Mouse (Mus musculus) CH12.LX (cell line): ENCODE results near the gene Mmp17. TPM values are rescaled to one million over a fixed set of nuclear protein-coding genes. Genes with fewer than 3 reads are reported as not detected.

Source experiments
- DNase-seq: peaks from one replicate; pipeline ENCODE4 v3.0.0-alpha.2; 2013; ENCODE audit errors: extremely low read depth
- H3K27ac ChIP-seq: 2 replicates; pipeline ENCODE4 v1.5.1; 2012; ENCODE audit warnings: low read depth, mild to moderate bottlenecking, control low read depth, moderate library complexity; ENCODE audit not compliant: insufficient read depth
- H3K27me3 ChIP-seq: replicated peaks from 2 replicates; pipeline ENCODE3; 2012; ENCODE audit warnings: inconsistent platforms
- H3K36me3 ChIP-seq, 2 experiments: replicated peaks in 1 of 2; 2 replicates each; pipeline versions ENCODE3 to v1.6.1; 2012; ENCODE audit warnings: inconsistent platforms in 1 of 2, low read length in 1 of 2, mild to moderate bottlenecking in 1 of 2, mixed read lengths in 1 of 2, moderate library complexity in 1 of 2; ENCODE audit not compliant: control insufficient read depth in 1 of 2, insufficient read depth in 1 of 2
- H3K4me1 ChIP-seq, 2 experiments: 2 replicates each; pipeline ENCODE4 v1.6.1; 2012; ENCODE audit warnings: inconsistent platforms in 1 of 2, moderate library complexity in 1 of 2; ENCODE audit not compliant: insufficient read depth in 2 of 2, control insufficient read depth in 1 of 2
- H3K4me2 ChIP-seq: 2 replicates; pipeline ENCODE4 v1.6.1; 2012; ENCODE audit warnings: low read depth, mild to moderate bottlenecking, control low read depth; ENCODE audit not compliant: poor library complexity, insufficient read depth, severe bottlenecking
- H3K4me3 ChIP-seq, 3 experiments: fragments of 150-350 bp in 1 of 3; sonication (generic) in 1 of 3; replicated peaks in 1 of 3; 2 replicates each; pipeline versions ENCODE3 to v1.5.1; 2011 to 2012; ENCODE audit warnings: low read depth in 2 of 3, low read length in 2 of 3, mild to moderate bottlenecking in 2 of 3, moderate library complexity in 2 of 3, control low read depth in 1 of 3, improper control_type of control experiment in 1 of 3, inconsistent platforms in 1 of 3, mixed read lengths in 1 of 3; ENCODE audit not compliant: poor library complexity in 1 of 3
- H3K79me2 ChIP-seq: replicated peaks from 2 replicates; pipeline ENCODE4 v1.6.1; 2012; ENCODE audit warnings: mild to moderate bottlenecking, moderate library complexity; ENCODE audit not compliant: control insufficient read depth, poor library complexity, insufficient read depth, severe bottlenecking; ENCODE audit errors: extremely low read depth
- H3K9ac ChIP-seq: 2 replicates; pipeline ENCODE4 v1.6.1; 2012; ENCODE audit warnings: low read depth, mild to moderate bottlenecking, control low read depth, moderate library complexity; ENCODE audit not compliant: insufficient read depth
- H3K9me3 ChIP-seq: replicated peaks from 2 replicates; pipeline ENCODE3; 2012; ENCODE audit warnings: low read length, inconsistent platforms, mixed read lengths
- BHLHE40 ChIP-seq: IDR thresholded peaks from 2 replicates; pipeline ENCODE4 v1.6.1; 2011; ENCODE audit warnings: mild to moderate bottlenecking, low read depth, low read length, improper control_type of control experiment
- CTCF ChIP-seq, 2 experiments: IDR thresholded peaks in 1 of 2; conservative IDR thresholded peaks in 1 of 2; 2 replicates each; pipeline ENCODE4 v1.5.1; 2011 to 2012; ENCODE audit warnings: low read depth in 2 of 2, low read length in 2 of 2, improper control_type of control experiment in 1 of 2, inconsistent platforms in 1 of 2, mild to moderate bottlenecking in 1 of 2, moderate library complexity in 1 of 2
- E2F4 ChIP-seq: IDR thresholded peaks from 2 replicates; pipeline ENCODE4 v1.6.1; 2011; ENCODE audit warnings: low read depth, low read length, improper control_type of control experiment; ENCODE audit not compliant: insufficient replicate concordance
- ELF1 ChIP-seq: IDR thresholded peaks from 2 replicates; pipeline ENCODE4 v1.6.1; 2014; ENCODE audit warnings: low read depth, mild to moderate bottlenecking, inconsistent platforms, low read length, improper control_type of control experiment
- EP300 ChIP-seq: IDR thresholded peaks from 2 replicates; pipeline ENCODE4 v1.6.1; 2011; ENCODE audit warnings: low read length, improper control_type of control experiment
- ETS1 ChIP-seq: conservative IDR thresholded peaks from 2 replicates; pipeline ENCODE4 v1.6.1; 2012; ENCODE audit warnings: low read depth, mild to moderate bottlenecking, inconsistent platforms, low read length, improper control_type of control experiment, moderate library complexity
- HCFC1 ChIP-seq: IDR thresholded peaks from 2 replicates; pipeline ENCODE4 v1.6.1; 2012; ENCODE audit warnings: low read depth, mild to moderate bottlenecking, inconsistent platforms, low read length, improper control_type of control experiment
- IRF4 ChIP-seq: IDR thresholded peaks from 2 replicates; pipeline ENCODE4 v1.6.1; 2014; ENCODE audit warnings: low read depth, mild to moderate bottlenecking, inconsistent platforms, low read length, improper control_type of control experiment
- JUN ChIP-seq: IDR thresholded peaks from 2 replicates; pipeline ENCODE4 v1.6.1; 2011; ENCODE audit warnings: low read depth, mild to moderate bottlenecking, low read length, improper control_type of control experiment, moderate library complexity; ENCODE audit not compliant: insufficient read depth
- KAT2A ChIP-seq: IDR thresholded peaks from 2 replicates; pipeline ENCODE4 v1.6.1; 2012; ENCODE audit warnings: low read length, improper control_type of control experiment, inconsistent platforms; ENCODE audit not compliant: insufficient replicate concordance
- MAFK ChIP-seq: IDR thresholded peaks from 2 replicates; pipeline ENCODE4 v1.6.1; 2011; ENCODE audit warnings: low read length, improper control_type of control experiment; ENCODE audit not compliant: insufficient replicate concordance
- MAZ ChIP-seq: IDR thresholded peaks from 2 replicates; pipeline ENCODE4 v1.6.1; 2012; ENCODE audit warnings: low read depth, mild to moderate bottlenecking, inconsistent platforms, low read length, improper control_type of control experiment, moderate library complexity
- MEF2A ChIP-seq: IDR thresholded peaks from 2 replicates; pipeline ENCODE4 v1.6.1; 2014; ENCODE audit warnings: low read depth, mild to moderate bottlenecking, inconsistent platforms, low read length, improper control_type of control experiment, borderline replicate concordance
- NELFE ChIP-seq: IDR thresholded peaks from 2 replicates; pipeline ENCODE4 v1.6.1; 2011; ENCODE audit warnings: low read depth, low read length, improper control_type of control experiment
- NRF1 ChIP-seq: IDR thresholded peaks from 2 replicates; pipeline ENCODE4 v1.6.1; 2014; ENCODE audit warnings: low read depth, mild to moderate bottlenecking, inconsistent platforms, low read length, improper control_type of control experiment, moderate library complexity
- POLR2A ChIP-seq: IDR thresholded peaks from 2 replicates; pipeline ENCODE4 v1.6.1; 2011; ENCODE audit warnings: low read depth, mild to moderate bottlenecking, improper control_type of control experiment, low read length
- POLR2AphosphoS2 ChIP-seq: IDR thresholded peaks from 2 replicates; pipeline ENCODE4 v1.6.1; 2011; ENCODE audit warnings: low read depth, low read length, improper control_type of control experiment
- RAD21 ChIP-seq: IDR thresholded peaks from 2 replicates; pipeline ENCODE4 v1.6.1; 2011; ENCODE audit warnings: low read depth, mild to moderate bottlenecking, low read length, improper control_type of control experiment, moderate library complexity
- RCOR1 ChIP-seq: conservative IDR thresholded peaks from 2 replicates; pipeline ENCODE4 v1.6.1; 2012; ENCODE audit warnings: low read depth, mild to moderate bottlenecking, inconsistent platforms, low read length, improper control_type of control experiment
- SIN3A ChIP-seq: IDR thresholded peaks from 2 replicates; pipeline ENCODE4 v1.6.1; 2012; ENCODE audit warnings: low read length, improper control_type of control experiment, inconsistent platforms
- SMC3 ChIP-seq: IDR thresholded peaks from 2 replicates; pipeline ENCODE4 v1.6.1; 2011; ENCODE audit warnings: low read depth, low read length, improper control_type of control experiment
- TBP ChIP-seq: conservative IDR thresholded peaks from 2 replicates; pipeline ENCODE4 v1.6.1; 2011; ENCODE audit warnings: low read depth, low read length, improper control_type of control experiment
- TCF12 ChIP-seq: IDR thresholded peaks from 2 replicates; pipeline ENCODE4 v1.6.1; 2014; ENCODE audit warnings: low read depth, mild to moderate bottlenecking, inconsistent platforms, low read length, improper control_type of control experiment
- USF2 ChIP-seq: conservative IDR thresholded peaks from 2 replicates; pipeline ENCODE4 v1.6.1; 2011; ENCODE audit warnings: low read depth, low read length, improper control_type of control experiment
- ZC3H11A ChIP-seq: IDR thresholded peaks from 2 replicates; pipeline ENCODE4 v1.6.1; 2012; ENCODE audit warnings: low read depth, mild to moderate bottlenecking, inconsistent platforms, low read length, improper control_type of control experiment
- ZKSCAN1 ChIP-seq: IDR thresholded peaks from 2 replicates; pipeline ENCODE4 v1.6.1; 2012; ENCODE audit warnings: low read depth, inconsistent platforms, low read length, improper control_type of control experiment, borderline replicate concordance
- ZNF384 ChIP-seq: IDR thresholded peaks from 2 replicates; pipeline ENCODE4 v1.6.1; 2012; ENCODE audit warnings: low read depth, low read length, improper control_type of control experiment, inconsistent platforms
- dilution Hi-C: fragments of 300-500 bp; cut with MboI; formaldehyde crosslinking; loops from 2 replicates; pipeline ENCODE4 v1.14.3; 2020; ENCODE audit warnings: low sequenced_read_pairs; ENCODE audit not compliant: extremely low pct_unique_long_range_greater_than_20kb, extremely low pct_ligation_motif_present
- in situ Hi-C: fragments of 300-500 bp; cut with MboI; formaldehyde crosslinking; loops from 3 replicates; pipeline ENCODE4 v1.14.3; 2019; ENCODE audit warnings: low sequenced_read_pairs, low pct_ligation_motif_present, low pct_unique_long_range_greater_than_20kb, mixed read lengths
- polyA plus RNA-seq: library from polyadenylated mRNA; unstranded; fragments of >175 nt; gene quantifications from 2 replicates; pipeline ENCODE4 v1.2.1, GENCODE M21; 2012; ENCODE audit warnings: low read depth; ENCODE audit not compliant: insufficient read length
- total RNA-seq, 2 experiments: library from RNA; depleted of rRNA; stranded (reverse); fragments of 300-350 nt in 1 of 2; fragments of >200 nt in 1 of 2; gene quantifications; 2 replicates each; pipeline ENCODE4 v1.2.3; 2012 to 2014

Mmp17 gene
- total and polyA plus RNA-seq, 3 experiments = 0.51 TPM; not detected in 2

DNA sequence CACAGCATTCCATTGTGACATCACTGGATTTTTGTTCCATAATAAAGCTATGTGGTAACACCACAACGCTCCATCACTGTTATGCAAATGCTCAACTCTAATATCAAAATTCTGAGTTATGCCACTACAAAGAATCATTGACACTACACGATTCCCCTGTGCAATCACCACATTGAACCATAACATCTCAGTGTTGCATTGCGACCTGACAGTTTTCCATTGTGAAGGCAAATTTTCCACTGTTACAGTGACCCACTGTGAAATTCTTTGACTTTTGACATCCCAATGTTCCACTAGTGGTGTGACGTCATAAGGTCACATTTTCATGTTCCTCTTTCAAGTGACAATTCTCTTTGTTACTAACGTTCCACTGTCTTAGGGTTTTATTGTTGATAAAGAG, 66.9 kb downstream of the Mmp17 start:
- no peak for DNase-seq
- Histone ChIP-seq H3K27ac (no peak overlapping the region), H3K36me3 (no peaks in the 10 kb centered on the region), H3K79me2 (no peaks in the 10 kb centered on the region), H3K9ac (no peak overlapping the region), H3K9me3 (no peaks in the 10 kb centered on the region), H3K4me2 (no peak overlapping the region), H3K4me1 (no peaks in the 10 kb centered on the region), H3K4me3 (no peak overlapping the region), H3K27me3 (peaks cover 35% of the 10 kb centered on the region)
- in situ Hi-C loops (no loop called here), dilution Hi-C loops (no loop called here)
- TF ChIP-seq TBP = no peak
- TF ChIP-seq BHLHE40 = no peak
- TF ChIP-seq RAD21 = no peak
- no peak for TF ChIP-seq MAFK
- TF ChIP-seq USF2 = no peak
- TF ChIP-seq POLR2A = no peak
- no peak for TF ChIP-seq ZNF384
- no peak for TF ChIP-seq MEF2A
- TF ChIP-seq MAZ = no peak
- no peak for TF ChIP-seq RCOR1
- TF ChIP-seq E2F4 = no peak

DNA sequence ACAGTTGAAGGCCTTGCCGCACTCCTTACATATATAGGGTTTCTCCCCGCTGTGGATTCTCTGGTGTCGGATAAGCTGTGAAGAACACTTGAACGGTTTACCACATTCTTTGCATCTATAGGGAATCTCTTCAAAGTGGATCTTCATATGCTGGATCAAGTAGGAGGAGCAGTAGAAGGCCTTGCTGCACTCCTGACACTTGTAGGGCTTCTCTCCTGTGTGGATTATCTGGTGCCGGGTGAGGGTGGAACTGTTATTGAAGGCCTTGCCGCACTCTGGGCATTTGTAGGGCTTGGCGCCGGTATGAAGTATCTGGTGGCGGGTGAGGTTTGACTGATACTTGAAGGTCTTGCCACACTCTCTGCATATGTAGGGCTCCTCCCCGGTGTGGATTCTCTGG, 73.0 kb downstream of the Mmp17 start:
- Histone ChIP-seq H3K9ac (no peak overlapping the region), H3K79me2 (no peaks in the 10 kb centered on the region), H3K27ac (no peak overlapping the region), H3K36me3 (no peaks in the 10 kb centered on the region), H3K9me3 (no peaks in the 10 kb centered on the region), H3K4me1 (no peaks in the 10 kb centered on the region), H3K4me3 (no peak overlapping the region), H3K4me2 (no peak overlapping the region), H3K27me3 (peaks cover 81% of the 10 kb centered on the region)
- in situ Hi-C loops (no loop called here), dilution Hi-C loops (no loop called here)
- no peak for DNase-seq
- TF ChIP-seq TCF12 (no peak), CTCF (conservative IDR thresholded peaks at IDR 0.05 in 1 of 2, IDR thresholded peaks at IDR 0.05 in 1 of 2; ENCODE audit: low read depth in 2 of 2, low read length in 2 of 2) (no peak), ETS1 (no peak), E2F4 (no peak), NRF1 (no peak), SIN3A (no peak), ELF1 (no peak), EP300 (no peak), SMC3 (no peak), JUN (no peak), ZKSCAN1 (no peak), POLR2AphosphoS2 (no peak), ZNF384 (no peak), KAT2A (no peak), NELFE (no peak), ZC3H11A (no peak), IRF4 (no peak), HCFC1 (no peak), BHLHE40 (no peak)
